Mouse (Mus musculus): ENCODE measurements at regions not wholly inside any gene's neighbourhood (a gene's known extent, or its start where the extent isn't known, plus 50 kb on each side); places are given as distances from the start of the nearest gene placed in this dataset.

- no peak for TF ChIP-seq POLR2A (IDR thresholded peaks at IDR 0.05; ENCODE audit: borderline replicate concordance, extremely low read depth, low read depth, low read length)
- no peak for TF ChIP-seq CTCF (IDR thresholded peaks at IDR 0.05; ENCODE audit: insufficient read depth, low read length)
Measured at GRCm38 (mm10) chr19:21940114-21940513, 162.0 kb downstream of the Cemip2 start.
